Mouse (Mus musculus) bone marrow, adult 2 months (tissue): ENCODE results near the gene Rps27rt. TPM values are rescaled to one million over a fixed set of nuclear protein-coding genes. Genes with fewer than 3 reads are reported as not detected.

Experiments
- H3K27ac ChIP-seq: fragments of 200-500 bp; 2 replicates; pipeline ENCODE4 v1.5.1; 2012; ENCODE audit warnings: low read depth, mild to moderate bottlenecking, control low read depth, inconsistent platforms, low read length; ENCODE audit not compliant: control insufficient read depth, poor library complexity, insufficient read depth
- H3K4me1 ChIP-seq: fragments of 200-500 bp; 2 replicates; pipeline ENCODE4 v1.6.1; 2011; ENCODE audit warnings: low read length; ENCODE audit not compliant: control insufficient read depth, insufficient read depth
- H3K4me3 ChIP-seq: fragments of 200-500 bp; replicated peaks from 2 replicates; pipeline ENCODE3; 2011; ENCODE audit warnings: mild to moderate bottlenecking, low read depth, low read length, control low read depth; ENCODE audit not compliant: control insufficient read depth
- CTCF ChIP-seq: fragments of 200-500 bp; IDR thresholded peaks from 2 replicates; pipeline ENCODE4 v1.5.1; 2011; ENCODE audit warnings: low read length, control low read depth; ENCODE audit not compliant: control insufficient read depth, insufficient read depth
- POLR2A ChIP-seq: fragments of 200-500 bp; IDR thresholded peaks from 2 replicates; pipeline ENCODE4 v1.6.1; 2011; ENCODE audit warnings: low read depth, mild to moderate bottlenecking, control low read depth, low read length, borderline replicate concordance; ENCODE audit not compliant: control insufficient read depth
- WGBS: fragments of 180-500 bp; shearing (Covaris S2); methylation state at CpG from one replicate; pipeline ENCODE4 v1.1.7; 2018; 5-methylcytosine and 5-hydroxymethylcytosine counted together
- polyA plus RNA-seq: library from polyadenylated mRNA; stranded (reverse); fragments of >200 nt; gene quantifications from 2 replicates; pipeline ENCODE4 v1.2.4, GENCODE M21; 2011; ENCODE audit warnings: low replicate concordance; ENCODE audit not compliant: missing spikeins, insufficient read depth, insufficient read length

Gene Rps27rt
- polyA plus RNA-seq, 1 experiment = 4,351 TPM

DNA sequence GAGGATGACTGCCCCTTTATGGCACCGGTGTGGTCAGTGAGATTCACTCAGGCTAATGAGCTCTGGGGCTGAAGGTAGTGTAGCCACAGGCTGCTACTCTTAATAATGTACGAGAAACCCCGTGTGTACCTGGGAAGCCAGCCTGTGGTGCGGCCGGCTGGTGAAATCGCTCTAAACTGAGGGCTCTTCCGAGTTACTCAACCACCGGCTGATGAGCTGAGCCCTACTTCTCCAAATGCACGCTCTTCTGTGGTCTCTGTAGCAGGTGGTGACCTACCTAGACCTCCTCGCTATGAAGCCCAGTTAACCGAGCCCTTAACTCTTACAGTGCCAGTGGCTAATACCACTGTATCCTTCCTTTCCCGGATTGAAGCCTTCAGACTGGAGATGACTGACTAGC, 29.8 kb upstream of the Rps27rt start:
- WGBS = 28% methylated on average over 12 of the region's 12 CpGs
- TF ChIP-seq CTCF = no peak
- TF ChIP-seq POLR2A = no peak
- H3K27ac ChIP-seq = no peak overlapping the region
- no peak overlapping the region for H3K4me3 ChIP-seq
- H3K4me1 ChIP-seq = peaks cover 1% of the 10 kb centered on the region; the same call in 1 of the 2 replicates

DNA sequence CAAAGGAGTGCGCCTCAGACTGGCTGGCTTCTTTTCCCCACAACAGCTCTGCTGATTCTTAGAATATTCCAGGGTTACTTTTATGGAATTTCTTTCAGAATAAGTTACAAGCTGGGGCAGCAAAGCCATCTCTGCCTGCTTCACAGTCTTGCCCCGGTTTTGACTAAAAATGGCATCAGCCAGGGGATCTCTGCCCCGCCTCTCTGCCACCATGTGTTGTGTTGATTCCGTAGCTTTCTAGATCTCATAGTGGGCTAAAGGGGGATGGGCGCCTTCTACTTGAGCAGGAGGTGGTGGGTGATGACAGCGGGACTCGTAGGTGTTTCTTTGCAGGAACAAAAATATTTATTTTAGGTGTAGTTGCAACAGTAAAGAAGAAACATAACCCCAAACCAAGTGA, 25.7 kb upstream of the Rps27rt start:
- Histone ChIP-seq H3K4me1 (no peaks in the 10 kb centered on the region; the same call in 1 of the 2 replicates), H3K27ac (no peak overlapping the region), H3K4me3 (no peak overlapping the region)
- TF ChIP-seq POLR2A = no peak
- no peak for TF ChIP-seq CTCF
- WGBS = 80% methylated on average over 7 of the region's 7 CpGs

DNA sequence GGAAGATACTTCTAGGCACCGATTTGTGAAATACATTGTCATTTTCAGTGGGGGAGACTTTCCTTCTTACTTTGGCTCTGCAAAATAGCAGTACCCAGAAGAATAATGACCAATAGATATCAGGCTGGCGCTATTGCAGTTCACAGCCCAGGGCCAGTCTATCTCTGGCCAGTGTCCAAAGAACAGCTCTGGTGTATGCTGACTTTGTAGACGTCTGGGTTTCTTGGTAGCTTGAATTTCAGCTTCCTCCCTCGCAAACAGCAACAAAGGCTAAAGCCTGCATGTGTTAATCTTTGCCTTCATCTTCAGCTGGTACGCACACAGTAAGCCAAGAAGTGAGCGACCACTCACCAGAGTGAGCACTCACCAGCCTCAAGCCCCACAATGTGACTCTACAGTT, 25.2 kb upstream of the Rps27rt start:
- Histone ChIP-seq H3K4me3 (no peak overlapping the region), H3K27ac (no peak overlapping the region), H3K4me1 (no peaks in the 10 kb centered on the region; the same call in 1 of the 2 replicates)
- TF ChIP-seq POLR2A = no peak
- TF ChIP-seq CTCF = no peak
- WGBS = 75% methylated on average over 6 of the region's 6 CpGs

DNA sequence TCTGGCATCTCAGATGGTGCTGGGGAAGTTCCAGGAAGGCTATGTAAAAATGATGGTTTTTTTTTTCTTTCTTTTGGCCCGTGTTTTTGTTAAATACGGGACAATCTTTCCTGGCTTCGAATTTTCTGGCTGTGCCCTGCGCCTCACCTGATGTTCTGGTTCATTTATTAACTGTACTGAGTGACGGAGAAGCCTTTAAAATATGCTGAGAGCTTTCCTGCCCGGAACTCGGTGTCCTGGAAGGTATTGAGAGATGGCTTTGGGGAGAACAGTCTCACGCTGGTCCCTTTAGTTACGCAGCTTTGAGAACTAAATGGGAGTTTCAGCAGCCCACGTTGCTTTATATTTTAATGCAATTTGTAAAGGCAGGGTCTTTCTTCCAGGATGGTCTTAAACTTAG, 22.9 kb upstream of the Rps27rt start:
- 83% methylated on average over 10 of the region's 10 CpGs for WGBS
- TF ChIP-seq POLR2A (no peak), CTCF (no peak)
- Histone ChIP-seq H3K4me1 (no peaks in the 10 kb centered on the region), H3K4me3 (no peak overlapping the region), H3K27ac (no peak overlapping the region)

DNA sequence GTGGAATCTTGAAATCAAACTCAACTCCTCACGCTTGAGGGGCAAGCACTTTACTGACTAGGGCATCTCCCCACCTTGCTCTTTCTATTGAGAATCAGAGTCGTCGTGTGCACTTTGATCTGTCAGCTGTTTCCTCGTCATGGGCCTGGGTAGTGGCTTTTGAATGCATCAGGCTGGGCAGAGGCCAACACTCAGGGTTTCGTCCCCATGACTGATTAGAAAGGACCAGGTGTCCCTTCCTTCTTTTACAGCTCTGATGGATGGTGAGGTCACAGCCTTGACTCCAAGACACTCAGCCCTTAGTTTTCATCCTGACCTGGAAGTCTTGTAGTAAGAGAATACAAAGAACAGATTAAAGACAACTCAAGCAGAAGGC, 17.2 kb upstream of the Rps27rt start:
- no peak overlapping the region for H3K27ac ChIP-seq
- H3K4me3 ChIP-seq = no peak overlapping the region
- H3K4me1 ChIP-seq = no peaks in the 10 kb centered on the region
- TF ChIP-seq POLR2A = no peak
- no peak for TF ChIP-seq CTCF
- 70% methylated on average over 5 of the region's 5 CpGs for WGBS

DNA sequence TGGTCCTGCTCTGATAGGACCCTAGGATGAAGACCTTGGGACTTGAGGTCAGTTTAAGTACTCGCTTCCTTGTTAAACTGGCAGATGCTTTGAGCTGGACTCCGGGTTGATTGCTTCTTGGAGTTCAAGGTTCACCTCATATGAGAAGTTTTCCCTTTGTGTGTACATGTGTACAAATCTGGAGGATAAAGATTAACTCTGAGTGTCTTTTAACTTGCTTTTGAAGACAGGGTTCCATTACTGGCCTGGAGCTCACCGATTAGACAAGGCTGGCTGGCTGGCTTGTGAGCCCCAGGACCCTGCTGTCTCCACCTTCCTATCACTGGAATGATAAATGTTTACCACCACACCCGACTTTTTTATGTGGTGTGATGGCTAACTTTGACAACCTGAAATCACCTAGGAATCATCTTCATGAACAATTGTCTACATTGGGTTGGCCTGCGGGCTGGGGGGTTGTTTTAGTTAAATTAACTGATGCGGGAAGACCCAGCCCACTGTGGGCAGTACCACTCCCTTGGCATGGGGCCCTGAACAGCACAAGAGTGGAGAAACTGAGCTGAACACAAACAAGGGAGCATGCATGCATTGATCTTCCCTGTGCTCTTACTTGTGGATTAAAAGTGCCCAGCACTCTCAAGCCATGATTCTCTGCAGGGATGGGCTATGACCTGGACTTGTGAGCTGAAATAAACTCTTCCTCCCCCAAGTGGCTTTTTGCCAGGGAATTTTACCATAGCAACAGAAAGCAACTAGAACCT, 16.7 kb upstream of the Rps27rt start:
- Histone ChIP-seq H3K4me1 (no peaks in the 10 kb centered on the region), H3K4me3 (no peak overlapping the region), H3K27ac (no peak overlapping the region)
- WGBS = 77% methylated on average over 6 of the region's 6 CpGs
- no peak for TF ChIP-seq CTCF
- no peak for TF ChIP-seq POLR2A

DNA sequence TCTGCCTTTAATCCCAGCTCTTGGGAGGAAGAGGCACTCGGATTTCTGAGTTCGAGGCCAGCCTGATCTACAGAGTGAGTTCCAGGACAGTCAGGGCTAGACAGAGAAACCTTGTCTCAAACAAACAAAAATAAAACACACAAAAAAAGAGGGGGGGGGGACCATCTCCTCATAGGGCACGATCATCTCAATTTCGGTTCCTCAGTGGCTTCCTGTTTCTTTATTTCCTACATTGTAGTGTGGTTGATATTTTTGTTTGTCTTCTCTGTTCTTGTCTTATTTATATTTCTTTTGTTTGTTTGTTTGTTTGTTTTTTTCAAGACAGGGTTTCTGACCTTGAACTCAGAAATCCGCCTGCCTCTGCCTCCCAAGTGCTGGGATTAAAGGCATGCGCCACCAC, 13.9 kb upstream of the Rps27rt start:
- Histone ChIP-seq H3K4me3 (no peak overlapping the region), H3K4me1 (no peaks in the 10 kb centered on the region), H3K27ac (no peak overlapping the region)
- TF ChIP-seq CTCF (no peak), POLR2A (no peak)
- WGBS = 70% methylated on average over 6 of the region's 6 CpGs

DNA sequence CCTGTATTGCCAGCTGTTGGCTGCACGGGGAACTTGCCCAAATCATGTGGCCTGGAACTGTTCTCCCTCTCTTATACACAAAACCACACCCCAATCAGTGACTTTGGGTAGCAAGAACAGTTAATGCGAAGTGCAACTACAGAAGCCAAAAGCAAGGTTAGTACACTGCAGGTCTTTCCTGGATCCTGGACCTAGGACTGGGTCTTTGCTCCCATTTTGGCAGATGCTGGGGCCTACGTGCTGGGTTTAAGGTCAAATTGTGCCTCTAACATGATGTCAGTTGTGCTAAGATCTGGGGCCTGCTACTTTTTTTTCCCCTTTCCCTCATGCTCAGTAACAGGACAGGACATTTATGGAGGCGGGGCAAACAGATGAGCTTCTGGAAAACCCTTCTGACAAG, 13.2 kb upstream of the Rps27rt start:
- H3K27ac ChIP-seq = no peak overlapping the region
- TF ChIP-seq CTCF (no peak), POLR2A (no peak)
- H3K4me3 ChIP-seq = no peak overlapping the region
- H3K4me1 ChIP-seq = no peaks in the 10 kb centered on the region
- 71% methylated on average over 4 of the region's 4 CpGs for WGBS

DNA sequence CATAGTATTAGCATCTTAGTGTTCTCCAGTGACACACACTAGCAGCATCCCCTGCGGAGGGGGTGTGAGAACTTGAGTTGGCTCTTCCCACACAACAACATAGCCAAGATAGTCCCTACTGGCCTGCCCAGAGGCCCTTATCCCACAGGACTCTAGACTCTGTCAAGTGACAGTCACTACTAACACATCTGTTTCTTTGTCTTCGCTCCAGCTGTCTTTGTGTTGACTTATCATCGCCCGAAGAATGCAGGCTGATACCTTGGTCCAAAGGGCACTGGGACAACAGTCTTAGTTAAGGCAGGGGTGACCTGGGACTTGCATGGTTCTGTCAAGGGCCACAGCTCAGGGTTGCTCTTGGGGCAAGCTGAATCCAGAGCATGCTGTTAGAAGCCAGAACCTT, 12.7 kb upstream of the Rps27rt start:
- WGBS = 87% methylated on average over 4 of the region's 4 CpGs
- H3K4me1 ChIP-seq = no peaks in the 10 kb centered on the region
- no peak overlapping the region for H3K27ac ChIP-seq
- TF ChIP-seq POLR2A = no peak
- TF ChIP-seq CTCF = no peak
- no peak overlapping the region for H3K4me3 ChIP-seq
